Mouse (Mus musculus) liver, postnatal 0 days (tissue): ENCODE data around the gene Zfp64.

ENCODE experiments used
- CTCF ChIP-seq: sonication (generic); IDR thresholded peaks from 2 replicates; pipeline ENCODE4 v1.5.1; 2016; ENCODE audit warnings: antibody characterized with exemption, low read depth
- EP300 ChIP-seq: IDR thresholded peaks from 2 replicates; pipeline ENCODE4 v1.6.1; 2016; ENCODE audit warnings: antibody characterized with exemption, low read depth, mild to moderate bottlenecking

DNA sequence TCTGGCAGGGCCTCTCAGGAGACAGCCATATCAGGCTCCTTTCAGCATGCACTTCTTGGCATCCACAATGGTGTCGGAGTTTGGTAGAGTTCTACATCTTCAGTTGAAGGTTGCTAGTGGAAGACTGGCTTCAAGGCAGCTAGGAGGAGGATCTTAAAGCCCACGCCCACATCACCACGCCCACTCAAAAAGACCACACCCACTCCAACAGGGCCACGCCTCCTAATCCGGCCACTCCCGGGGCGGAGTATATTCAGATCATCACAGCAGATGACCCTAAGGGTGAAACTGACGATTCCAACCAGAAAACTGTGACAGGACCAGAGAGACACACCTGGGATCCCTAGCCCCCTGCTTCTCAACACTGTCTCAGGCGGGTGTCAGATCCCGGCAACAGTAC is 89.0 kb downstream of the Zfp64 start:
- TF ChIP-seq CTCF (no peak), EP300 (no peak)
